Mouse (Mus musculus): ENCODE measurements at regions not wholly inside any gene's neighbourhood (a gene's known extent, or its start where the extent isn't known, plus 50 kb on each side); places are given as distances from the start of the nearest gene placed in this dataset.

GRCm38 (mm10) chr1:13834860-13835840 is 2258.0 kb downstream of the 4930444P10Rik start:
- WGBS, result 61% methylated on average over 12 of the region's 12 CpGs
- Histone ChIP-seq H3K9me3 (ENCODE audit: control insufficient read depth, low read length) (no peaks in the 10 kb centered on the region), H3K4me1 (ENCODE audit: control insufficient read depth, insufficient read depth, low read length) (no peaks in the 10 kb centered on the region), H3K4me3 (ENCODE audit: low read depth, low read length) (no peak overlapping the region), H3K9ac (replicated peaks; ENCODE audit: low read depth, low read length) (no peak overlapping the region), H3K36me3 (ENCODE audit: control insufficient read depth, insufficient read depth, low read length) (no peaks in the 10 kb centered on the region), H3K27me3 (ENCODE audit: control insufficient read depth, insufficient read depth, low read length) (no peaks in the 10 kb centered on the region), H3K4me2 (ENCODE audit: low read depth, low read length) (no peak overlapping the region), H3K27ac (ENCODE audit: low read depth, low read length) (no peak overlapping the region)
- peak; percentile 59 for ATAC-seq (ENCODE audit: low read depth)

- no peaks in the 10 kb centered on the region for H3K9me3 ChIP-seq (ENCODE audit: control insufficient read depth, low read length)
- H3K4me3 ChIP-seq (ENCODE audit: low read depth, low read length), result no peak overlapping the region
- no peaks in the 10 kb centered on the region for H3K36me3 ChIP-seq (ENCODE audit: control insufficient read depth, insufficient read depth, low read length)
- H3K4me1 ChIP-seq (ENCODE audit: control insufficient read depth, insufficient read depth, low read length), result no peaks in the 10 kb centered on the region
- H3K4me2 ChIP-seq (ENCODE audit: low read depth, low read length), result no peak overlapping the region
- WGBS, result 39% methylated on average over 4 of the region's 4 CpGs
- no peak overlapping the region for H3K9ac ChIP-seq (replicated peaks; ENCODE audit: low read depth, low read length)
- no peak for ATAC-seq (ENCODE audit: low read depth)
- H3K27ac ChIP-seq (ENCODE audit: low read depth, low read length), result no peak overlapping the region
- no peaks in the 10 kb centered on the region for H3K27me3 ChIP-seq (ENCODE audit: control insufficient read depth, insufficient read depth, low read length)
These were observed 2285.3 kb downstream of the 4930444P10Rik start for GRCm38 (mm10) chr1:13807786-13808185.

DNA sequence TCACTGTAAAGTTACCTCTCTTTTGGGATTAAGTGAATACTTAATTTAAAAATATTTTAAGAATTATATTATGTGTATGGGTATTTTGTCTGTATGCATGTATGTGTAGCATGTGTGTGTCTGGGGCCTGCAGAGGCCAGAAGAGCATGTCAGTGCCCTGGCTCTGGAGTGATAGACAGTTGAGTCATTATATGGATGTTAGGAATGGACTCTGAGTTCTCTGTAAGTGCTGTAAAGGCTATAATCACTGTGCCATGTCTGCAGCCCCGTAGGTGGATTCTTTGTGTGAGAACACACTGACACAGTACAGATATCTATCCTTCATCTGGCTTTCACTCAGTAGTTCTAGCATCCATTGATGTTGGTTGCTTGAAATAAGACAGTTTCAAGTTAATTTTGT is 2292.7 kb downstream of the 4930444P10Rik start:
- H3K27me3 ChIP-seq (ENCODE audit: control insufficient read depth, insufficient read depth, low read length), result no peaks in the 10 kb centered on the region
- no peaks in the 10 kb centered on the region for H3K36me3 ChIP-seq (ENCODE audit: control insufficient read depth, insufficient read depth, low read length)
- no peak overlapping the region for H3K27ac ChIP-seq (ENCODE audit: low read depth, low read length)
- no peak overlapping the region for H3K4me3 ChIP-seq (ENCODE audit: low read depth, low read length)
- H3K9ac ChIP-seq (replicated peaks; ENCODE audit: low read depth, low read length), result no peak overlapping the region
- H3K4me1 ChIP-seq (ENCODE audit: control insufficient read depth, insufficient read depth, low read length), result no peaks in the 10 kb centered on the region
- H3K9me3 ChIP-seq (ENCODE audit: control insufficient read depth, low read length), result no peaks in the 10 kb centered on the region
- WGBS, result 71% methylated on average over 1 of the region's 1 CpGs
- no peak overlapping the region for H3K4me2 ChIP-seq (ENCODE audit: low read depth, low read length)
- ATAC-seq (ENCODE audit: low read depth), result no peak

- ATAC-seq (ENCODE audit: low read depth), result no peak
- H3K9me3 ChIP-seq (ENCODE audit: control insufficient read depth, low read length), result no peaks in the 10 kb centered on the region
- no peaks in the 10 kb centered on the region for H3K27me3 ChIP-seq (ENCODE audit: control insufficient read depth, insufficient read depth, low read length)
- no peaks in the 10 kb centered on the region for H3K36me3 ChIP-seq (ENCODE audit: control insufficient read depth, insufficient read depth, low read length)
- H3K4me1 ChIP-seq (ENCODE audit: control insufficient read depth, insufficient read depth, low read length), result no peaks in the 10 kb centered on the region
- H3K4me3 ChIP-seq (ENCODE audit: low read depth, low read length), result no peak overlapping the region
- no peak overlapping the region for H3K27ac ChIP-seq (ENCODE audit: low read depth, low read length)
- 86% methylated on average over 1 of the region's 1 CpGs for WGBS
- H3K9ac ChIP-seq (replicated peaks; ENCODE audit: low read depth, low read length), result no peak overlapping the region
- no peak overlapping the region for H3K4me2 ChIP-seq (ENCODE audit: low read depth, low read length)
These were observed 2294.3 kb downstream of the 4930444P10Rik start for GRCm38 (mm10) chr1:13798848-13799247.

GRCm38 (mm10) chr1:13795196-13795595 is 2297.9 kb downstream of the 4930444P10Rik start:
- no peak for ATAC-seq (ENCODE audit: low read depth)
- H3K4me1 ChIP-seq (ENCODE audit: control insufficient read depth, insufficient read depth, low read length), result no peaks in the 10 kb centered on the region

GRCm38 (mm10) chr1:13789318-13790085 is 2303.6 kb downstream of the 4930444P10Rik start:
- Histone ChIP-seq H3K27me3 (ENCODE audit: control insufficient read depth, insufficient read depth, low read length) (no peaks in the 10 kb centered on the region), H3K4me2 (ENCODE audit: low read depth, low read length) (peak overlapping the region; percentile 36; the same call in 1 of the 2 replicates), H3K4me3 (ENCODE audit: low read depth, low read length) (no peak overlapping the region), H3K27ac (ENCODE audit: low read depth, low read length) (no peak overlapping the region), H3K9ac (replicated peaks; ENCODE audit: low read depth, low read length) (no peak overlapping the region; the same call in 1 of the 2 replicates), H3K4me1 (ENCODE audit: control insufficient read depth, insufficient read depth, low read length) (no peaks in the 10 kb centered on the region), H3K36me3 (ENCODE audit: control insufficient read depth, insufficient read depth, low read length) (no peaks in the 10 kb centered on the region), H3K9me3 (ENCODE audit: control insufficient read depth, low read length) (0 out of 2 replicates have a peak, but pooled peaks cover 3% of the 10 kb centered on the region)
- 45% methylated on average over 13 of the region's 13 CpGs for WGBS
- ATAC-seq (ENCODE audit: low read depth), result peak; percentile 93

More at GRCm38 (mm10) chr1:13795196-13795595, 2297.9 kb downstream of the 4930444P10Rik start:
- no peaks in the 10 kb centered on the region for H3K36me3 ChIP-seq (ENCODE audit: control insufficient read depth, insufficient read depth, low read length)
- H3K9ac ChIP-seq (replicated peaks; ENCODE audit: low read depth, low read length), result no peak overlapping the region
- no peak overlapping the region for H3K4me2 ChIP-seq (ENCODE audit: low read depth, low read length)
- H3K27ac ChIP-seq (ENCODE audit: low read depth, low read length), result no peak overlapping the region
- no peak overlapping the region for H3K4me3 ChIP-seq (ENCODE audit: low read depth, low read length)
- no peaks in the 10 kb centered on the region for H3K27me3 ChIP-seq (ENCODE audit: control insufficient read depth, insufficient read depth, low read length)
- 0 out of 2 replicates have a peak, but pooled peaks cover 3% of the 10 kb centered on the region for H3K9me3 ChIP-seq (ENCODE audit: control insufficient read depth, low read length)

DNA sequence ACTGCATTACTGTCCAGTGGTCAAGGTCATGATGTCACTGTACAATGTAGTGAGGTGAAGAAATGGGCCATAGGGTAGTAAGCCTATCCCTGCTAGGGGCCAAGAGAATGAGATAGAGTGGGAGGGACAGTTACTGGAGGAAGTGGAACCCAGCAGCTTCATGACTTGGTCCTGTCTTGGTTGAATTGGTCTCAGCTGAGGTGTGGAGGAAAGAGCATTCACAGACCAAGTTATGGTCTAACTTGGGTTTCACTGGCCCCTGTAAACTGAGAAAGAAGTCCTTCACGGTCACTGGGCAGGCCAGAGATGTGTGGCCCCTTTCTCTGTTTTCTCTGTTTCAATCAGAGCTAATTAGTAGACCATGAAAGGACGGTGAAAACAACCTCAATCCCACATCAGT is 2306.1 kb downstream of the 4930444P10Rik start:
- Histone ChIP-seq H3K4me2 (ENCODE audit: low read depth, low read length) (no peak overlapping the region), H3K9me3 (ENCODE audit: control insufficient read depth, low read length) (no peaks in the 10 kb centered on the region), H3K4me3 (ENCODE audit: low read depth, low read length) (no peak overlapping the region), H3K27me3 (ENCODE audit: control insufficient read depth, insufficient read depth, low read length) (no peaks in the 10 kb centered on the region), H3K27ac (ENCODE audit: low read depth, low read length) (no peak overlapping the region), H3K9ac (replicated peaks; ENCODE audit: low read depth, low read length) (no peak overlapping the region), H3K36me3 (ENCODE audit: control insufficient read depth, insufficient read depth, low read length) (no peaks in the 10 kb centered on the region), H3K4me1 (ENCODE audit: control insufficient read depth, insufficient read depth, low read length) (no peaks in the 10 kb centered on the region)
- ATAC-seq (ENCODE audit: low read depth), result no peak
- 74% methylated on average over 2 of the region's 2 CpGs for whole genome bisulfite sequencing

GRCm38 (mm10) chr1:13784396-13784795 is 2308.7 kb downstream of the 4930444P10Rik start:
- Histone ChIP-seq H3K27me3 (ENCODE audit: control insufficient read depth, insufficient read depth, low read length) (no peaks in the 10 kb centered on the region), H3K9ac (replicated peaks; ENCODE audit: low read depth, low read length) (no peak overlapping the region), H3K27ac (ENCODE audit: low read depth, low read length) (no peak overlapping the region), H3K4me3 (ENCODE audit: low read depth, low read length) (no peak overlapping the region), H3K36me3 (ENCODE audit: control insufficient read depth, insufficient read depth, low read length) (no peaks in the 10 kb centered on the region), H3K4me2 (ENCODE audit: low read depth, low read length) (no peak overlapping the region), H3K9me3 (ENCODE audit: control insufficient read depth, low read length) (no peaks in the 10 kb centered on the region), H3K4me1 (ENCODE audit: control insufficient read depth, insufficient read depth, low read length) (no peaks in the 10 kb centered on the region)
- ATAC-seq (ENCODE audit: low read depth), result no peak
- 5% methylated on average over 4 of the region's 4 CpGs for WGBS

GRCm38 (mm10) chr1:13782633-13783032 is 2310.5 kb downstream of the 4930444P10Rik start:
- H3K27me3 ChIP-seq (ENCODE audit: control insufficient read depth, insufficient read depth, low read length), result no peaks in the 10 kb centered on the region
- no peaks in the 10 kb centered on the region for H3K4me1 ChIP-seq (ENCODE audit: control insufficient read depth, insufficient read depth, low read length)
- no peak overlapping the region for H3K27ac ChIP-seq (ENCODE audit: low read depth, low read length)
- H3K9ac ChIP-seq (replicated peaks; ENCODE audit: low read depth, low read length), result no peak overlapping the region
- H3K4me3 ChIP-seq (ENCODE audit: low read depth, low read length), result no peak overlapping the region
- H3K36me3 ChIP-seq (ENCODE audit: control insufficient read depth, insufficient read depth, low read length), result no peaks in the 10 kb centered on the region
- H3K4me2 ChIP-seq (ENCODE audit: low read depth, low read length), result no peak overlapping the region
- no peaks in the 10 kb centered on the region for H3K9me3 ChIP-seq (ENCODE audit: control insufficient read depth, low read length)
- 81% methylated on average over 3 of the region's 3 CpGs for WGBS
- ATAC-seq (ENCODE audit: low read depth), result no peak
